Mouse (Mus musculus) limb, embryonic 15.5 days (tissue): ENCODE data around the gene Zfx. TPM values are rescaled to one million over a fixed set of nuclear protein-coding genes. Genes with fewer than 3 reads are reported as not detected.
A peak's percentile ranks its signal among the peaks of the same experiment; 100 is the strongest.

Source experiments
- ATAC-seq: fragments of 200-750 bp; cut with Nextera tagmentation; 2 replicates; pipeline ENCODE4 v1.8.0; 2017; ENCODE audit warnings: low read depth, moderate TSS enrichment; ENCODE audit not compliant: insufficient number of reproducible peaks, low FRiP score, low TSS enrichment
- H3K27ac ChIP-seq: fragments of 300-500 bp; sonication (generic); 2 replicates; pipeline ENCODE4 v1.5.1; 2015; ENCODE audit warnings: moderate library complexity, mild to moderate bottlenecking, inconsistent platforms
- H3K27me3 ChIP-seq: fragments of 300-500 bp; sonication (generic); 2 replicates; pipeline ENCODE4 v1.6.1; 2015; ENCODE audit warnings: inconsistent platforms
- H3K36me3 ChIP-seq: fragments of 300-500 bp; sonication (generic); 2 replicates; pipeline ENCODE4 v1.6.1; 2015; ENCODE audit warnings: inconsistent platforms
- H3K4me1 ChIP-seq: fragments of 300-500 bp; sonication (generic); 2 replicates; pipeline ENCODE4 v1.6.1; 2015; ENCODE audit warnings: inconsistent platforms
- H3K4me2 ChIP-seq: fragments of 300-500 bp; sonication (generic); 2 replicates; pipeline ENCODE4 v1.6.1; 2015; ENCODE audit warnings: mild to moderate bottlenecking, inconsistent platforms
- H3K4me3 ChIP-seq: fragments of 300-500 bp; sonication (generic); 2 replicates; pipeline ENCODE4 v1.5.1; 2015; ENCODE audit warnings: mild to moderate bottlenecking, inconsistent platforms
- H3K9ac ChIP-seq: fragments of 300-500 bp; sonication (generic); 2 replicates; pipeline ENCODE4 v1.6.1; 2015; ENCODE audit warnings: inconsistent platforms
- H3K9me3 ChIP-seq: fragments of 300-500 bp; sonication (generic); 2 replicates; pipeline ENCODE4 v1.6.1; 2016; ENCODE audit warnings: inconsistent platforms
- WGBS: fragments of 180-500 bp; shearing (Covaris S2); methylation state at CpG from one replicate; pipeline ENCODE4 v1.1.7; 2015; 5-methylcytosine and 5-hydroxymethylcytosine counted together
- polyA plus RNA-seq: library from polyadenylated mRNA; unstranded; fragments of >200 nt; fragmentation: Nextera tagmentation; extraction: Ambion mirVana; gene quantifications from 2 replicates; pipeline ENCODE4 v1.2.1, GENCODE M21; 2015

The Zfx gene
- polyA plus RNA-seq, 1 experiment from 2014 or later, result 33.1 TPM

DNA sequence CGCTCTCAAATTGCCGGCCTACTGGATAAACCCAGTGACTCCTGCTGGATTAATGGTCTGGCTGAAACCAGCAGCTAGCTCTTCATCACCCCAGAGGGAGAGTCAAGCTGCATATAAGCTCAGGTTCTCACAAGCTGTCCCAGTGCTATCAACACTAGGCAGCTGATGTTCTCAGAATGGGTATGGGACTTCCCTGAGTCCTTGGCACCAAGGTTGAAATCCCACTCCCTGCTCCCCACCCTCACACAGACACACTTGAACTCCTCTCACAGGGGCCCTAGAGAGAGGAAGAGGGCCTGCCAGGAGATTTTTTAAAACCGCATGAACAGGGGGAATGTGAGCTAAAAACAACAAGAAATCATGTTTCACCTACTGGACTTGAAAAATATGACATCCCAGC is 74.5 kb downstream of the Zfx start:
- Histone ChIP-seq H3K4me2 (no peak overlapping the region), H3K9me3 (no peaks in the 10 kb centered on the region), H3K27me3 (peaks cover 25% of the 10 kb centered on the region), H3K4me3 (no peak overlapping the region), H3K36me3 (no peaks in the 10 kb centered on the region), H3K27ac (peak overlapping the region; percentile 38; the same call in 1 of the 2 replicates), H3K4me1 (0 out of 2 replicates have a peak, but pooled peaks cover 2% of the 10 kb centered on the region), H3K9ac (no peak overlapping the region)
- WGBS, result 62% methylated on average over 3 of the region's 3 CpGs
- ATAC-seq, result no peak

DNA sequence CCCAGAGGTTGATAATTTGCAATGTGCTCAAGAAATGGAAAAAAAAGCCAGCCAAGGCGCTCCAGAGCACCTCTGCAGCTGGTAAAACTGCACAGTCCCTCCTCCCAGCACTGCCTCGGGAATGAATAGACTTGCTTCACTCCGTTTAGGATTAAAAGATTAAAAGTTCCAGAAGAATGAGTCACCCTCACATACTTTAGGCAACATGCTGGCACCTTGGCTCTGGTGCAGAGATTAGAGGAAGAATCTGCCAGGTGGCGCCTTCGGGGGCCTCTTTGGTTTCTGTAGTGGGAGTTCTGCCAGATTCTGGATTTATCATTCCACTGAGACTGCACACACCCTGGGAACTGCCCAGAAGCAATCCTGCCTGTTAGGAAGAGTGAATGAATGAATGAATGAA is 75.5 kb downstream of the Zfx start:
- Histone ChIP-seq H3K27me3 (peaks cover 25% of the 10 kb centered on the region), H3K4me2 (no peak overlapping the region), H3K4me3 (no peak overlapping the region), H3K4me1 (0 out of 2 replicates have a peak, but pooled peaks cover 2% of the 10 kb centered on the region), H3K36me3 (no peaks in the 10 kb centered on the region), H3K9me3 (no peaks in the 10 kb centered on the region), H3K9ac (no peak overlapping the region), H3K27ac (peak overlapping the region; percentile 63; the same call in 1 of the 2 replicates)
- WGBS, result 38% methylated on average over 5 of the region's 5 CpGs
- peak; percentile 48; the same call in 1 of the 2 replicates for ATAC-seq

DNA sequence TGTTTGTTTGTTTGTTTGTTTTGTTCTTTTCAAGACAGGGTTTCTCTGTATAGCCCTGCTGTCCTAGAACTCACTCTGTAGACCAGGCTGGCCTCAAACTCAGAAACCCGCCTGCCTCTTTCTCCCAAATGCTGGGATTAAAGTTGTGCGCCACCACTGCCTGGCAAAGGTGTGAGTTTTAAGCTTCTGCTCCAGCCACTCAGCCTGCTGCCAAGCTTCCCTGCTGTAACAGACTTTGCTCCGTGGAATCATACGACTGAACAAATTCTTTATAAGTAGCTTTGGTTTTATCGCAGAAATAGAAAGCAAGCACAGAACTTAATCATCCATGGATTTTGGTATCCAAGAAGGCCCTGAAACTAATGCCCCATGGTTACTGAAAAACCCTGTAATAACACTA is 76.1 kb downstream of the Zfx start:
- H3K9ac ChIP-seq, result no peak overlapping the region

DNA sequence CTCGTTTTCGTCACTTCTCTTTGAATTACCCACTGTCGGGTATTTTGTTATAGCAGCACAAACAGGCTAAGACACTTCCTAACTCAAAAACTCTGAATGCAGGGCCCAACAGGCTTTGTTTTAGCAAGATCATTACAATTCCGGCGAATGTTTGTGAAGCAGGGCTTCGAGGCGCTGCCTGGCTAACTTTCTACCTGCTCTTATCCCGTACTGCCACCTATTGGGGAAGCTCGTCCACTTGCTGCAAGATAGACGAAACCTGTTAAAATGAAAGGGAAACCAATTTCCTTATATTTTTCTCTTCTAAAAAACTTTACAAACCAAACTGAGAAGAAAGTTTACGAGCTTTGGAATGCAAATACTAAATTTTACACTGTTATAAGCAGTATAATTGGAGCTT is 90.6 kb downstream of the Zfx start:
- H3K36me3 ChIP-seq, result no peaks in the 10 kb centered on the region
- H3K4me2 ChIP-seq, result no peak overlapping the region
- no peak for ATAC-seq
- 35% methylated on average over 11 of the region's 11 CpGs for WGBS
- no peak overlapping the region for H3K27ac ChIP-seq
- no peaks in the 10 kb centered on the region for H3K4me1 ChIP-seq
- peaks cover 8% of the 10 kb centered on the region for H3K27me3 ChIP-seq
- no peak overlapping the region for H3K4me3 ChIP-seq
- H3K9ac ChIP-seq, result no peak overlapping the region
- no peaks in the 10 kb centered on the region for H3K9me3 ChIP-seq

More for the DNA sequence above, 76.1 kb downstream of the Zfx start:
- Histone ChIP-seq H3K4me3 (no peak overlapping the region), H3K4me1 (0 out of 2 replicates have a peak, but pooled peaks cover 2% of the 10 kb centered on the region), H3K27ac (peak overlapping the region; percentile 63; the same call in 1 of the 2 replicates), H3K4me2 (no peak overlapping the region), H3K36me3 (no peaks in the 10 kb centered on the region), H3K9me3 (no peaks in the 10 kb centered on the region), H3K27me3 (peaks cover 28% of the 10 kb centered on the region)
- ATAC-seq, result no peak
- 75% methylated on average over 5 of the region's 5 CpGs for WGBS

DNA sequence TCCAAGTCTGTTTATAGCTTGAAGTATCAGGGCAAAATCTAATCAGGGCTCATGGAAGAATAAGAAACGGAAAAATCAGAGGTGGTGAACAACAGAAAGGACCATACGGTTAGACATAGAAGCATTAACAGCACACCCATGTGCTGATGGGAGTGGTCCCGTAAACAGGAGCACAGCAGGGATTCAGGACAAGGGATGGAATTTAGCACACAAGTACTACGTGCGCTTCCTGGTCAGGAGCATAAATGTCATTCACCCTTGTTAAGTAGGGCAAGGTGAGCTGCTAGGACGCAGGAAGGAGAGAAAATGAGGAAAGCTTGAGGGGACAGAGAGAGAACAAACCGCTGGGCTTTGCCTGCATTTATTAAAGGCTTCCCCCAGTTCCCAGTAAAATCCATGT is 93.4 kb downstream of the Zfx start:
- H3K9ac ChIP-seq, result no peak overlapping the region
- no peak overlapping the region for H3K27ac ChIP-seq
- no peak overlapping the region for H3K4me3 ChIP-seq
- no peak for ATAC-seq
- WGBS, result 47% methylated on average over 7 of the region's 7 CpGs
- H3K9me3 ChIP-seq, result no peaks in the 10 kb centered on the region
- H3K27me3 ChIP-seq, result peaks cover 22% of the 10 kb centered on the region
- H3K4me2 ChIP-seq, result no peak overlapping the region
- H3K4me1 ChIP-seq, result no peaks in the 10 kb centered on the region
- H3K36me3 ChIP-seq, result no peaks in the 10 kb centered on the region

Other genes starting within 250 kb of the Zfx start
- 0.22 and 0.23 TPM in 2 replicates for gene AU015836, start 155.0 kb downstream of the Zfx start, polyA plus RNA-seq
- gene Eif2s3x, start 89.2 kb upstream of the Zfx start, polyA plus RNA-seq, result 67.4 and 74.5 TPM in 2 replicates
- 8.3 and 9.9 TPM in 2 replicates for gene Klhl15, start 110.9 kb upstream of the Zfx start, polyA plus RNA-seq
- gene Fam90a1b, start 243.1 kb upstream of the Zfx start, polyA plus RNA-seq, result 0.08 TPM in 1 of 2 replicates, not detected in the other
- gene Apoo, start 243.4 kb upstream of the Zfx start, polyA plus RNA-seq, result 68.3 and 69.6 TPM in 2 replicates